Mouse (Mus musculus) adrenal gland, adult 18-20 months (tissue): ENCODE measurements around the gene Plekha7. TPM values are rescaled to one million over a fixed set of nuclear protein-coding genes. Genes with fewer than 3 reads are reported as not detected.
A peak's percentile ranks its signal among the peaks of the same experiment; 100 is the strongest.

Experiments
- DNase-seq, 2 experiments: peaks; one replicate each; pipeline ENCODE4 v3.0.0; 2021 to 2022; ENCODE audit warnings: low spot score in 2 of 2
- long read RNA-seq, 2 experiments: library from polyadenylated mRNA; stranded (forward); transcript quantifications; one replicate each; pipeline ENCODE4 v2.0.0; 2021
- total RNA-seq, 2 experiments: library from RNA; stranded (reverse); gene quantifications; 1 replicate in 1 of 2; 2 replicates in 1 of 2; pipeline ENCODE4 v1.2.3; 2021

Gene Plekha7
- total RNA-seq = 10 to 100 TPM; 10.5 to 12.9 TPM
- long read RNA-seq, experiment 1, full-length matches to known transcripts = 2 of 5 reads
- long read RNA-seq, experiment 1, partial matches to known transcripts = 1 of 5 reads
- long read RNA-seq, experiment 1, other reads (novel, unspliced or antisense) = 2 of 5 reads
- long read RNA-seq, experiment 2, partial matches to known transcripts = 6 of 9 reads
- long read RNA-seq, experiment 2, other reads (novel, unspliced or antisense) = 3 of 9 reads

DNA sequence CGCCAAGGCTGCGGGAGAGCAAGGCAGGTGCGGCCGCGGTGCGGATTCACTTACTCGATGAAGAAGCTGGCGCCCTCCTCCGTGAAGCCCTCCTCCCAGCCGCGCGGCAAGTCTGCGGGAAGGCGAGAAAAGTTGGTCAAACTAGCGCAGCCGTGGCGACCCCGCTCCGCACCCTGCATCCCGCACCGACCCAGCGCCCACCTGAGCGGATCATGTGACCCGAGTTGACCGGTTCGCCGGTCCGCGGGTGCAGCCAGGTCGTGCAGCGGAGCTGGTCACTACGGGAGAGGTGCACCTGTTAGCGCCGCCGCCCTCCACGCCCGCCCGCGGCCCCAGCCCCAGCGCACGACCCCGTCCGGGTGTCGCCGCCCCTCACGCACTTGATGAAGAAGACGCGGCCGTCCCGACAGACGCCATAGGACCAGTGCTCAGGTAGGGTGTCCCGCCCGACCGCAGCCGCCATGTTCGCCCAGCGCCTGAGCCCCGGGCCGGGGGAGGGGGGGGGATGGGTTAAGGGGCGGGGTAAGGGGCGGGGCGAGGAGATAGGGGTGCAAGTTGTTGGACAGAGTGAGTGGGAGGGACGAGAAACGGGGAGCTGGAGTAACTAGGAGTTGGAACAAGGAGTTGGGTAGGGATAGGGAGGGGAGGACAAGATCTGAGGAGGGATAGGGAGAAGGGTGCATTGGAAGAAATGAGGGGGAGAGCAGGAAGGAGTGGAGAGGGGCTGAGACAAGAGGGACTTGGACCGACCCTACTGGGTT is at the start of gene Plekha7:
Plekha7 (minus strand) TSS at position 506 of the 761 bp plus-strand sequence.
- peak; percentile 48 to 61 for DNase-seq

- DNase-seq = peak; percentile 43 to 52
These were observed 28.1 kb upstream of the Plekha7 start for GRCm38 (mm10) chr7:116336226-116336625.

GRCm38 (mm10) chr7:116335133-116335532 is 27.0 kb upstream of the Plekha7 start:
- DNase-seq = no peak

- no peak for DNase-seq
These were observed 26.5 kb upstream of the Plekha7 start for GRCm38 (mm10) chr7:116334669-116335038.

GRCm38 (mm10) chr7:116333713-116334668 is 25.8 kb upstream of the Plekha7 start, which contains the start of gene Rps13:
Gene Rps13, minus strand, starts transcription at chr7:116334195.
- DNase-seq = peak; percentile 95 to 96

DNA sequence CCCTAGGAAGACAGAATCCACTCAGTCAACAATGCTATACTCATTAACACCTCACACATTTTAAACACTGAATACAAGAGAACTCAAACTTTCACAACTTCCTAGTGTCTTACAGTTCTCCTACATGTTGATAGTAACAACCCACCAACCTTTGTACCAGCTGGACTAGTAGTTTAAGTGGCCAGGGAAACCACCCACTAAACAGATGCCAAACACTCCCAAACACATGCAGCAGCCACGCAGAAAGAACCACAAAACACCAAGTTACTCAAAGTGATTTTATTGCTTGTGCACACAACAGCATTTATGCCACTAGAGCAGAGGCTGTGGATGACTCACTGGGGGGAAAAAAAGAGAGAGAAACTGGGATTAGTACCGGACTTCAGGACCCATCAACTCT is 23.1 kb upstream of the Plekha7 start:
- no peak for DNase-seq

- no peak for DNase-seq
These were observed 21.7 kb upstream of the Plekha7 start for GRCm38 (mm10) chr7:116329858-116330257.

DNA sequence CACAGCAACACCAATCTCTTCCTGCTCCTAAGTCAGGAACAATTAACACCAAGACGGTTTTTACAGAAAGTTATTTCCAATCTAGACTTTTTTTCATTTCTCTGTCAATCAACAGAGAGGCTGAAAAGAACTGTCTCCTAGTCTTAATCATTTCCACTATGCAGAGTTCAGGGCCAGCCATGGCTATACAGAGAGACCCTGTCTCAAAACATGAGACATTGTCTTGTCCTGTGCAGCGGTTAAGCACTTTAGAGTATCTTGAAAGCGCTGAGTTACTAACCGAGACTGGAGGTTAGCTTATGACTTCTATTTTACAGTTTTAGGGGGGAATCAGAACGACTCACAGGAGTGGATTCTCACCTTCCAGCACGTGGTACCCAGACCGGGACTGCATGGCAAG is 20.6 kb upstream of the Plekha7 start:
- no peak for DNase-seq

DNA sequence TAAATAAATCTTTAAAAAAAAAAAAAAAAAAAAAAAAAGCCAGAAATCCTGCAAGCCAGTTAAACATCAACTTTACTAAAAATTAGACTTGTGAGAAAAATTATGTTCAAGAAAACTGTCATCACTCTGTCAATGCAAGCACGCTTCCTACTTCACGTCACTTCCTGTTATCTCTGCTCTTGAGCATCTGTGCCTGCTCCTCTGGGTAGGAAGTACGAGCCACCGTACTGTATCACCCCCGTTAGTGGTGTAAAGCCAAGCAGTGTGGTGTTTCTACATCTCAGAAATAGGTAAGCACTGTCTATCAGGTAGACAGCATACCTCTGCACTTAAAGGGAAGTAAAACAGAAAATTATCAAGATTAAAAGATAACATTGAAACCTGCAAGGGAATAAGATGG is 19.7 kb upstream of the Plekha7 start:
- DNase-seq = no peak

DNA sequence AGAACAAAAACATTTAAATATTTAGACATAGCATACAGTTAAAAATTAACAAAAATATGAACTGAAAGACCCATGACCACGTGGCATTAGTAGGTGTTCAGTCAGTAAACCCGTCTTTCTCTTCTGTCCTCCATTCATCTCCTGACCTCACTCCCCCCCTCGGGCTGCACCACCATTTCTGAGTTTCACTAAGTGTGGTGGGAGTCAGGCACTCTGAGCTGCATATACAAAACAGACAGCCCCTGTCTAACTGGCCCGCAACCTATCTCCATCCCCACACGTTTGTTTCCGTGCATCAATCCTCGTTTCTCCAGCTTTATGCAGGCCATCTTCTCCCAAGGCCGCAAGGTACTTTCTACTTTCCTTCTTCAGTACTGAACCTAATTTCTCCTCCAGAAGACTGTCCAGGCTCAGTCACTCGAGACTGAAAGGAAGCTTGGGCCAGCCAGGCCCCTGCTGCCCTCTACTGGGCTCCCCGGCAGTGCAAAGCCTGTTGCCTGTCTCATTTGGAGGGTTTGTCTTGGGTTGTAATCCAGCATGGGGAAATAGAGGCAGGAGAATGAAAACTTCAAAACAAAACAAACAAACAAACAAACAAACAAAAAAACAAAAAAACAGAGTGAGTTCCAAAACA is 15.3 kb upstream of the Plekha7 start:
- DNase-seq = peak; percentile 66 to 69

DNA sequence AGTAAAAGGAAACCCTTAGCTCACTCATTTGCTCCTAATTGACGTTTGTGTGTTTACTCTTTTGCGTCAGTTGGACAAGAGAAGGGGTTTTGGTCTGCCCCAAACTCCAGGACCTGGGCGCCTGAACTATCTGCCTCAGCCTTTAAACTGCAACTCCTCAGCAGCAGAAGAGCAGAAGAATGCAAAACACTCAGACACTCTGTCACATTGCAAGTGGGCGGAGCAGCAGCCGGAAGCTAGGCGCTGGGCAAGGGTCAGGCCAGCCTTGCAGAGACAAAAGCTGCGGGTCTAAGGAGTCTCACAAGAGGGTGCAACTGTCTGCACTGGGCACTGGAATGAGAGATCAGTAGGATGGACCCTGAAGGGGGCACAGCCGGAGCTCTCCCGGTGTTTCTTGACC is 1.3 kb upstream of the Plekha7 start:
- DNase-seq = no peak

GRCm38 (mm10) chr7:116308632-116308991 is 436 bp upstream of the Plekha7 start:
- DNase-seq = peak in 1 of 2 experiments; percentile 33

- DNase-seq = peak; percentile 63 to 68
These were observed 891 bp downstream of the Plekha7 start for GRCm38 (mm10) chr7:116307099-116307870.

DNA sequence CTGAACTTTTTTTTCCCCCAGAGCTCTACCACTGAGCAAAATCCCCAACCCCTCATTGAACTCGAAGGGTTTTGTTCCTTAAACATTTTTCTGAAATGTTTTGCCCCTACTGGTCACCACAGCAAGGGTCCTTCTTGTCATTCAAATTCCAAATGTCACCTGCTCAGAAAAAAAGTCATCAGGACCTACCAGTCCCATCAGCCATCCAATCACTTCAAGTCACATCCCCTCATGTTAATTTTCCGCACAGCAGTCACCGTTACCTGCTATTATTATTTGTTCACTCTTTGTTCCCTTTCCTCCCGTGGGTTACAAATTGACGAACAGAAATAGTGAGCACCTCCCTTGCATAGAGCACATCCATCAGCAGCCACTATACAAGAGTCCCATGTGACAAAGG is 1.6 kb downstream of the Plekha7 start:
- no peak for DNase-seq

- no peak for DNase-seq
These were observed 6.4 kb downstream of the Plekha7 start for GRCm38 (mm10) chr7:116301661-116302311.

DNA sequence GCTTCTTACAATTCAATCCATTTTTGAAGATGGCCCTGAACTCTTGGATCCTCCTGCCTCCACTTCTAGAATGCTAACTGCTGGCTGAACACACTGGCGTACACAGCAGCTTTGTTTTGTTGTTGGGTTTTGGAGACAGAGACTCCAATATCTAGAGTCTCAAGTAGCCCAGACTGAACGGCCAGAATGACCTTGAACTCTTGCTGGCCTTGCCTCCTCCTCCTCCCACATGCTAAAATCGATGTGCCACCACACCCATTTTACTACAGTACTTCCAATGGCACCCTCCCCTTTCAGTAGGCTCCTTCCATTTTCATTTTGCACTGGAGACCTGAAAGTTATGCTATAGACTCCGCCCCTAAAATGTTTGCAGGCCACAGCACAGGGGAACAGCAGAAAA is 7.0 kb downstream of the Plekha7 start:
- no peak for DNase-seq

DNA sequence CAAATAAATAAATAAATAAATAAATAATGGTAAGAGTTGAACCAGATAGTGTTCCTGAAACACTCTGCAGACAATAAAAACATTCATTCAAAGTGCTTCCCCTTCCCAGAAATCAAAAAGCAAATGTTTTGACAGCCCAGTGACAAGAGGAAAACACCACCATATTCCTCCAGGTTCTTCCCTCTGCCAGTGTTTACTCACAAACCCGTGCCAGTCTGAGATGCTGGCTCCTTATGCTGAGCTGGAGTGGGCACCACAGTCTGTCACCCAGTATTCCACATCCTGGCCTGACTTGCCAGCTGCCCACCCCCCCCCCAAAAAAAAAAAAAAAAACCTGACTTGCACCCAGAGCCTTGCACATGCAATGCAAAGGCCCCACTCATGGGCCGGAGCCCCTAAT is 9.3 kb downstream of the Plekha7 start:
- DNase-seq = no peak

- DNase-seq = no peak
These were observed 9.8 kb downstream of the Plekha7 start for GRCm38 (mm10) chr7:116298389-116298788.

GRCm38 (mm10) chr7:116294961-116295360 is 13.2 kb downstream of the Plekha7 start:
- no peak for DNase-seq

- no peak for DNase-seq
These were observed 15.8 kb downstream of the Plekha7 start for GRCm38 (mm10) chr7:116292377-116292776.
